Mouse (Mus musculus): ENCODE results near the gene Ptprt.

GRCm38 (mm10) chr2:162052816-162053215, 608.1 kb downstream of the Ptprt start:
- no peak for TF ChIP-seq CTCF (conservative IDR thresholded peaks at IDR 0.05; ENCODE audit: insufficient read depth, insufficient read length, low read depth, low read length)
- no peak for TF ChIP-seq POLR2A (IDR thresholded peaks at IDR 0.05; ENCODE audit: low read depth, low read length)

All from kidney, adult 2 months (tissue).